Mouse (Mus musculus) heart, embryonic 12.5 days (tissue): Measurements from ENCODE around the gene Sel1l2. TPM values are rescaled to one million over a fixed set of nuclear protein-coding genes. Genes with fewer than 3 reads are reported as not detected.

Source experiments
- ATAC-seq: fragments of 200-750 bp; cut with Nextera tagmentation; 2 replicates; pipeline ENCODE4 v1.8.0; 2017; ENCODE audit warnings: moderate TSS enrichment, moderate library complexity; ENCODE audit not compliant: insufficient number of reproducible peaks, low FRiP score
- H3K27ac ChIP-seq: fragments of 300-500 bp; sonication (generic); 2 replicates; pipeline ENCODE4 v1.5.1; 2016; ENCODE audit warnings: mild to moderate bottlenecking, moderate library complexity; ENCODE audit not compliant: poor library complexity, severe bottlenecking
- H3K27me3 ChIP-seq: fragments of 300-500 bp; sonication (generic); replicated peaks from 2 replicates; pipeline ENCODE4 v1.6.1; 2016; ENCODE audit warnings: mild to moderate bottlenecking, moderate library complexity
- H3K36me3 ChIP-seq: fragments of 300-500 bp; sonication (generic); 2 replicates; pipeline ENCODE4 v1.6.1; 2016; ENCODE audit warnings: mild to moderate bottlenecking, moderate library complexity
- H3K4me1 ChIP-seq: fragments of 300-500 bp; sonication (generic); replicated peaks from 2 replicates; pipeline ENCODE4 v1.6.1; 2016; ENCODE audit warnings: mild to moderate bottlenecking
- H3K4me2 ChIP-seq: fragments of 300-500 bp; sonication (generic); 2 replicates; pipeline ENCODE4 v1.6.1; 2016; ENCODE audit warnings: mild to moderate bottlenecking, moderate library complexity
- H3K4me3 ChIP-seq: fragments of 300-500 bp; sonication (generic); 2 replicates; pipeline ENCODE4 v1.5.1; 2016; ENCODE audit warnings: mild to moderate bottlenecking
- H3K9ac ChIP-seq: fragments of 300-500 bp; sonication (generic); 2 replicates; pipeline ENCODE4 v1.6.1; 2016; ENCODE audit warnings: mild to moderate bottlenecking, moderate library complexity
- H3K9me3 ChIP-seq: fragments of 300-500 bp; sonication (generic); replicated peaks from 2 replicates; pipeline ENCODE4 v1.6.1; 2016; ENCODE audit warnings: mild to moderate bottlenecking, moderate library complexity
- WGBS: fragments of 180-500 bp; shearing (Covaris S2); methylation state at CpG from one replicate; pipeline ENCODE4 v1.1.7; 2016; 5-methylcytosine and 5-hydroxymethylcytosine counted together
- polyA plus RNA-seq: library from polyadenylated mRNA; unstranded; fragments of >200 nt; fragmentation: Nextera tagmentation; extraction: Ambion mirVana; gene quantifications from 2 replicates; pipeline ENCODE4 v1.2.1, GENCODE M21; 2016

The Sel1l2 gene
- polyA plus RNA-seq: not detected in 2 replicates

- H3K4me1 ChIP-seq: no peaks in the 10 kb centered on the region
- ATAC-seq: no peak
- 39% methylated on average over 4 of the region's 4 CpGs for WGBS
- no peak within 1 kb of the TSS for H3K27ac ChIP-seq
- H3K4me2 ChIP-seq: no peak within 1 kb of the TSS
- H3K36me3 ChIP-seq: no peaks in the 10 kb centered on the region
- no peak within 1 kb of the TSS for H3K4me3 ChIP-seq
- H3K27me3 ChIP-seq: no peaks in the 10 kb centered on the region
- H3K9me3 ChIP-seq: no peaks in the 10 kb centered on the region
- H3K9ac ChIP-seq: no peak within 1 kb of the TSS
Measured at GRCm38 (mm10) chr2:140389525-140389924, at the start of gene Sel1l2. Gene Sel1l2, minus strand, starts transcription at chr2:140389706.

- WGBS: 72% methylated on average over 4 of the region's 4 CpGs
Measured at GRCm38 (mm10) chr2:140439081-140439480, 49.6 kb upstream of the Sel1l2 start.

GRCm38 (mm10) chr2:140427283-140427682, 37.8 kb upstream of the Sel1l2 start:
- no peak for ATAC-seq
- no peak overlapping the region for H3K4me2 ChIP-seq
- WGBS: 16% methylated on average over 4 of the region's 4 CpGs
- H3K27me3 ChIP-seq: no peaks in the 10 kb centered on the region
- no peak overlapping the region for H3K9ac ChIP-seq
- no peak overlapping the region for H3K4me3 ChIP-seq
- H3K36me3 ChIP-seq: no peaks in the 10 kb centered on the region
- H3K27ac ChIP-seq: no peak overlapping the region
- H3K4me1 ChIP-seq: no peaks in the 10 kb centered on the region
- no peaks in the 10 kb centered on the region for H3K9me3 ChIP-seq

More at GRCm38 (mm10) chr2:140439081-140439480, 49.6 kb upstream of the Sel1l2 start:
- Histone ChIP-seq H3K4me1 (no peaks in the 10 kb centered on the region), H3K36me3 (no peaks in the 10 kb centered on the region), H3K27ac (no peak overlapping the region), H3K4me3 (no peak overlapping the region), H3K27me3 (no peaks in the 10 kb centered on the region), H3K9ac (no peak overlapping the region), H3K4me2 (no peak overlapping the region), H3K9me3 (no peaks in the 10 kb centered on the region)
- no peak for ATAC-seq

DNA sequence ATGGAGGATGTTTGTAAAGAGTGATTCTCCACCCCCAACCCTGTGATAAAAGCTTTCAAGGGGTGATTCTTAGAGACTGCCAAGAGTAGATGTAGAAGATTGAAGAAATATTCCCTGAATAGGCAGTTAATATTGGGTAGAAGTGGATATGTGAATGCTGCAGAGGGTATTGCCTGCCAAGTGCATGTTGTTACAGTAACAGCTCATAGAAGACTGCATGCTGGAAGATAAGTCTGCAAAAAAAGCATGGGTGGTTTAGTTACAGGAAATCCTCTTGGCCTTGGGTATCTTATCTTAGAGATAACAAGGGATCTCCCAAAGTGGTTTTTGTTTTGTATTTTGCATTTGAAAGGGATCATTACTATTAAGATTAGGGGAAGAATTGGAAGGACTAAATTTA, 36.3 kb upstream of the Sel1l2 start:
- Histone ChIP-seq H3K36me3 (no peaks in the 10 kb centered on the region), H3K9me3 (no peaks in the 10 kb centered on the region), H3K4me2 (no peak overlapping the region), H3K4me1 (no peaks in the 10 kb centered on the region), H3K4me3 (no peak overlapping the region), H3K9ac (no peak overlapping the region), H3K27me3 (no peaks in the 10 kb centered on the region), H3K27ac (no peak overlapping the region)
- ATAC-seq: no peak

GRCm38 (mm10) chr2:140395744-140396231, 6.3 kb upstream of the Sel1l2 start:
- Histone ChIP-seq H3K9ac (peak overlapping the region; percentile 80), H3K4me1 (no peaks in the 10 kb centered on the region), H3K4me3 (peak overlapping the region; percentile 71), H3K27ac (peak overlapping the region; percentile 54; the same call in 1 of the 2 replicates), H3K36me3 (no peaks in the 10 kb centered on the region), H3K27me3 (no peaks in the 10 kb centered on the region), H3K9me3 (no peaks in the 10 kb centered on the region), H3K4me2 (peak overlapping the region; percentile 80)
- ATAC-seq: peak; percentile 73
- under 1% methylated on average over 56 of the region's 58 CpGs for WGBS

DNA sequence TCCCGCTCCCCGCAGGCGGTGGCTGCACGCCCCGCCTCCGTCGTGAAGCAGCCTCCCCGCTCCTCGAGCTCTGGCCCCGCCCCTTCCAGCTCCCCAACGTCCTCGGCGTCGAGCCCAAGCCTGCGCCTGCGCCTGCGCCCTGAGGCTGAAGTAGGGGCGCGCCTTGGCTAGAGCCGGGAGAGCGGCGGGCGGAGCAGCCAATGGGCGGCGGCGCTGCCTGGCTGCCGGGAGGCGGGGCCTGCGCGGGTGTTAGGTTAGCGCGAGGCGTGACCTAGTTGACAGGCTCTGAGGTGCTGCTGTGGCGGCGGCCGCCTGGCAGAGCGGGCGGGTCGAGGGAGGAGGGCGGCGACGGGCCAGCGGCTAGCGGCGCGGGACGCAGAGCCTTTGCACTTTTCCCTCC, 5.7 kb upstream of the Sel1l2 start, which contains the start of gene Macrod2:
Macrod2 (plus strand) TSS at position 131 of the 400 bp plus-strand sequence.
- no peaks in the 10 kb centered on the region for H3K27me3 ChIP-seq
- no peaks in the 10 kb centered on the region for H3K4me1 ChIP-seq
- peak within 1 kb of the TSS; percentile 71 for H3K4me3 ChIP-seq
- peak; percentile 99 for ATAC-seq
- no peaks in the 10 kb centered on the region for H3K9me3 ChIP-seq
- H3K9ac ChIP-seq: peak within 1 kb of the TSS; percentile 80
- H3K27ac ChIP-seq: peak within 1 kb of the TSS; percentile 54; the same call in 1 of the 2 replicates
- under 1% methylated on average over 47 of the region's 47 CpGs for WGBS
- no peaks in the 10 kb centered on the region for H3K36me3 ChIP-seq
- H3K4me2 ChIP-seq: peak within 1 kb of the TSS; percentile 80

GRCm38 (mm10) chr2:140364804-140365203, 24.7 kb downstream of the Sel1l2 start:
- 71% methylated on average over 1 of the region's 1 CpGs for WGBS
- no peaks in the 10 kb centered on the region for H3K4me1 ChIP-seq
- no peak for ATAC-seq

GRCm38 (mm10) chr2:140359905-140360304, 29.6 kb downstream of the Sel1l2 start:
- 34% methylated on average over 2 of the region's 2 CpGs for WGBS
- peak; percentile 73 for ATAC-seq
- H3K9ac ChIP-seq: no peak overlapping the region

More at GRCm38 (mm10) chr2:140364804-140365203, 24.7 kb downstream of the Sel1l2 start:
- Histone ChIP-seq H3K4me3 (no peak overlapping the region), H3K9me3 (no peaks in the 10 kb centered on the region), H3K36me3 (no peaks in the 10 kb centered on the region), H3K27ac (no peak overlapping the region), H3K4me2 (no peak overlapping the region), H3K27me3 (no peaks in the 10 kb centered on the region), H3K9ac (no peak overlapping the region)

GRCm38 (mm10) chr2:140342394-140342793, 47.1 kb downstream of the Sel1l2 start:
- Histone ChIP-seq H3K4me3 (no peak overlapping the region), H3K4me2 (no peak overlapping the region), H3K27me3 (no peaks in the 10 kb centered on the region), H3K36me3 (no peaks in the 10 kb centered on the region), H3K9ac (no peak overlapping the region), H3K27ac (no peak overlapping the region), H3K9me3 (no peaks in the 10 kb centered on the region), H3K4me1 (peaks cover 7% of the 10 kb centered on the region)
- ATAC-seq: no peak
- WGBS: 21% methylated on average over 7 of the region's 7 CpGs

More at GRCm38 (mm10) chr2:140359905-140360304, 29.6 kb downstream of the Sel1l2 start:
- Histone ChIP-seq H3K4me3 (no peak overlapping the region), H3K4me1 (no peaks in the 10 kb centered on the region), H3K36me3 (no peaks in the 10 kb centered on the region), H3K9me3 (no peaks in the 10 kb centered on the region), H3K27ac (no peak overlapping the region), H3K4me2 (no peak overlapping the region), H3K27me3 (no peaks in the 10 kb centered on the region)

- WGBS: 74% methylated on average over 5 of the region's 5 CpGs
- ATAC-seq: no peak
- Histone ChIP-seq H3K4me1 (no peaks in the 10 kb centered on the region), H3K4me3 (no peak overlapping the region), H3K9me3 (no peaks in the 10 kb centered on the region), H3K27ac (no peak overlapping the region), H3K4me2 (no peak overlapping the region), H3K27me3 (no peaks in the 10 kb centered on the region), H3K36me3 (no peaks in the 10 kb centered on the region), H3K9ac (no peak overlapping the region)
Measured at GRCm38 (mm10) chr2:140330508-140331306, 58.8 kb downstream of the Sel1l2 start.

- Histone ChIP-seq H3K9me3 (no peaks in the 10 kb centered on the region), H3K4me3 (no peak overlapping the region), H3K36me3 (no peaks in the 10 kb centered on the region), H3K9ac (no peak overlapping the region), H3K4me2 (no peak overlapping the region), H3K27ac (no peak overlapping the region), H3K4me1 (no peaks in the 10 kb centered on the region), H3K27me3 (no peaks in the 10 kb centered on the region)
- ATAC-seq: no peak
- WGBS: 72% methylated on average over 3 of the region's 3 CpGs
Measured at GRCm38 (mm10) chr2:140302976-140303708, 86.4 kb downstream of the Sel1l2 start.
